Mouse (Mus musculus) embryonic fibroblast, embryonic 13.5 days (primary cell): ENCODE measurements around the gene Tnrc18. TPM values are rescaled to one million over a fixed set of nuclear protein-coding genes. Genes with fewer than 3 reads are reported as not detected.

Source experiments
- H3K27ac ChIP-seq: 2 replicates; pipeline ENCODE4 v1.5.1; 2012; ENCODE audit warnings: low read length, control low read depth, inconsistent platforms; ENCODE audit not compliant: insufficient read depth
- H3K4me1 ChIP-seq: 2 replicates; pipeline ENCODE4 v1.6.1; 2011; ENCODE audit warnings: low read length; ENCODE audit not compliant: control insufficient read depth, insufficient read depth
- H3K4me3 ChIP-seq: 2 replicates; pipeline ENCODE4 v1.5.1; 2011; ENCODE audit warnings: mild to moderate bottlenecking, control low read depth, low read length; ENCODE audit not compliant: insufficient read depth
- CTCF ChIP-seq: IDR thresholded peaks from 2 replicates; pipeline ENCODE4 v1.5.1; 2011; ENCODE audit warnings: mild to moderate bottlenecking, control low read depth, low read length, moderate library complexity, borderline replicate concordance; ENCODE audit not compliant: insufficient read depth
- POLR2A ChIP-seq: IDR thresholded peaks from 2 replicates; pipeline ENCODE4 v1.6.1; 2011; ENCODE audit warnings: low read depth, mild to moderate bottlenecking, control low read depth, low read length, moderate library complexity
- polyA plus RNA-seq: library from polyadenylated mRNA; stranded (reverse); fragments of >200 nt; gene quantifications from 2 replicates; pipeline ENCODE4 v1.2.4, GENCODE M21; 2011; ENCODE audit warnings: low read depth; ENCODE audit not compliant: missing spikeins, insufficient read length

Gene Tnrc18
- polyA plus RNA-seq, 1 experiment: 98.0 TPM

DNA sequence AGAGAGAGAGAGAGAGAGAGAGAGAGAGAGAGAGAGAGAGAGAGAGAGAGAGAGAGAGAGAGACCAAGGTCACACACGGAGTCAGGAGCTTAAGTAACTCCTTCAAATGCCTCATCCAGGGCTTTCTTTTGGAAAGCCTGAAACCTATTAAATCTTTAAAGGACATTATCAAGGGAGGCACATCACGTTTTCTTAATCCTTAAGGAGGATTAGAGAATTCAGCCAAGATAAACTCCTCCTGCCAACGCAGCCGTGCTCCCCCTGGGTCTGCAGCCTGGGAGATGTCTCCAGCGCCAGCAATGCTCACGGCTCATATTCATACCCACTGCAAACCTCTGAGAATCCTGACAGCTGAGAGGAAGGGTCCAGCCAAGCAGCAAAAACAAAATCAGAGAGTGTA is 128.6 kb downstream of the Tnrc18 start:
- no peak overlapping the region for H3K27ac ChIP-seq
- no peak overlapping the region for H3K4me3 ChIP-seq
- H3K4me1 ChIP-seq: no peaks in the 10 kb centered on the region
- TF ChIP-seq POLR2A (no peak), CTCF (no peak)

DNA sequence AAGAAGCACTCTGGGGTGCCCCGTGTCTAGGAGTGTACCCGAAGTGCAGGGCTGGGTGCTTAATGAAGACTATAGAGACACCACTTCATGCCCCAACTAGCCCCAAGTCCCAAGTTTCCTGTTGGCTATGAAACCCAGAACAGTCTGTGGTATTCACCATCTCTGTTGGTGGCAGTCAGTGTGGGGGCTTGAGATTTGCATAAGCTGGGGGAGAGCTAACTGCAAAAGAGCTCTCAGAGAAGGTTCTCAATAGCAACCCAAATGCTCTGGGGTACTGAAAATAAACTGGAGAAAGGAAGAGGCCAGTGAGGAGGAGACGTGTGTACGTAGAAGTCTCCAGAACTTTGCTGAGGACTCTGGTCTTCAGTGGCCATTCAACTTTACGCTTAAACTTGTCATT is 134.9 kb downstream of the Tnrc18 start:
- TF ChIP-seq CTCF: no peak
- TF ChIP-seq POLR2A: no peak
- no peak overlapping the region for H3K4me3 ChIP-seq
- H3K4me1 ChIP-seq: no peaks in the 10 kb centered on the region
- no peak overlapping the region for H3K27ac ChIP-seq

DNA sequence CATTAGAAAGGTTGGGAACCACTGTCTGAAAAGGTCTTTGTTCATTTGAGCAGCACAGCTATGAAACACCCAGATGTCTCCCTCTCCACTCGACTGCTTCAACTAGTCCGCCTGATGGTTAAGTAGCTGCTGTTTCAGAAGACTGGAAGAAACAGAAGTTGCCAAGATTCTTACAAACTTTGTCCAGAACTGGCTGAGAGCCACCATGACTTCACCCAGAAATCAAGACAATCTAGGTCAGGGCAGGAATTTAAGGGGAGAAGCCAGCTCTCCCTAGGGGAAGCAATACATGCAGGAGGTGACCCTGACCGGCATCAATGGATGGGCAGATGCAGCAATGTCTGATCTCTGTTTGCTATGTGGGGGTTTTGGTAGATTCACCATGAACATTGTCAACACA is 135.6 kb downstream of the Tnrc18 start:
- TF ChIP-seq CTCF: no peak
- TF ChIP-seq POLR2A: no peak
- Histone ChIP-seq H3K27ac (no peak overlapping the region), H3K4me1 (no peaks in the 10 kb centered on the region), H3K4me3 (no peak overlapping the region)

DNA sequence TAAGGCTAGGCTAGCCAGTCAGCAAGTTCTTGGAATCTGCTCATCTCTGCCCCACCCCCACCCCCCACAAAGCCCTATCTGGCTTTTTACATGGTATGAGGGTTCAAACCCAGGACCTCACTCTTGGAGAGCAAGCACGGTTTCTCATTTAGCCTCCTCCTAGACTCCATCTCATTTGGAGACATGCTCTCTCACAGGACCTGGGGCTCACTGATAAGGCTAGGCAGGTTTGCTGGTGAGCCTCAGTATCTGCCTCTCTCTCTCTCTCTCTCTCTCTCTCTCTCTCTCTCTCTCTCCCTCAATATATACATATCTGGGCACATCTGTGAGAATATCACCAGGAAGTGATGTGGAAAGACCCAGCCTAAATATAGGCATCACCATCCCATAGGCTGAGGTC is 138.4 kb downstream of the Tnrc18 start:
- Histone ChIP-seq H3K4me3 (no peak overlapping the region), H3K4me1 (no peaks in the 10 kb centered on the region), H3K27ac (no peak overlapping the region)
- no peak for TF ChIP-seq POLR2A
- no peak for TF ChIP-seq CTCF

- TF ChIP-seq POLR2A: no peak
- no peak for TF ChIP-seq CTCF
- no peak overlapping the region for H3K4me3 ChIP-seq
- H3K4me1 ChIP-seq: no peaks in the 10 kb centered on the region
- H3K27ac ChIP-seq: no peak overlapping the region
These were observed 139.3 kb downstream of the Tnrc18 start for GRCm38 (mm10) chr5:142678141-142678571.

Other genes starting within 250 kb of the Tnrc18 start
- not detected in 2 replicates for gene Mmd2, start 208.9 kb downstream of the Tnrc18 start, polyA plus RNA-seq
- gene Wipi2, start 190.0 kb downstream of the Tnrc18 start, polyA plus RNA-seq: 56.8 and 59.9 TPM in 2 replicates
- 0.39 and 1.3 TPM in 2 replicates for gene Slc29a4, start 125.2 kb downstream of the Tnrc18 start, polyA plus RNA-seq
- 8.7 and 8.8 TPM in 2 replicates for gene Fbxl18, start 77.8 kb upstream of the Tnrc18 start, polyA plus RNA-seq
- gene Actb, start 89.1 kb upstream of the Tnrc18 start, polyA plus RNA-seq: 7,994 and 9,776 TPM in 2 replicates
- gene Fscn1, start 142.7 kb upstream of the Tnrc18 start, polyA plus RNA-seq: 323 and 406 TPM in 2 replicates